Mouse (Mus musculus): ENCODE measurements at regions not wholly inside any gene's neighbourhood (a gene's known extent, or its start where the extent isn't known, plus 50 kb on each side); places are given as distances from the start of the nearest gene placed in this dataset.

DNA sequence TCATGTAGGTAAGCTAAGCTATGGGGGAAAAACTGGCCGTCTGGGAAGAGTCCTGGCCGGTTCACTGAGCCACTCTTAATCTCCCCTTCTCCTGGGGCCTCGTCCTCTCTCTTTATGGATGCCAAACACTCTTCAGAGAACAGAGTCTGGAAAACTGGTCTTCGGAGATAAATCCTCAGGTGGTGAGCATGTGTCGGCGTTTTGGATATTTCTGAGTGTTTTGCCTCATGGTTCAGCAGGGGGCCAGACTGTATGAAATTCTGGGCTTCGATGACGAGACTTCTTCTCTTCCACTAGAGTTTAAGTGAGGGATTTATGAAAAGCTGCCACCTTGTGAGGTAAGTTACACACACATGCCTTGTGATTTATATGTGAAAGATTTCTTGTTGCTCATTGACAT is 51.8 kb upstream of the Tenm3 start:
- no peaks in the 10 kb centered on the region for H3K36me3 ChIP-seq
- H3K4me1 ChIP-seq = peaks cover 7% of the 10 kb centered on the region; the same call in 1 of the 2 replicates
- no peak overlapping the region for H3K9ac ChIP-seq (replicated peaks)
- no peak overlapping the region for H3K4me3 ChIP-seq
- H3K27ac ChIP-seq (replicated peaks) = peak overlapping the region; percentile 43
- WGBS = 24% methylated on average over 8 of the region's 8 CpGs
- H3K27me3 ChIP-seq = no peaks in the 10 kb centered on the region
- no peaks in the 10 kb centered on the region for H3K9me3 ChIP-seq
- ATAC-seq (ENCODE audit: low FRiP score, low read depth) = 0 out of 2 replicates have a peak, but pooled peaks have one; percentile 31
- peak overlapping the region; percentile 11; the same call in 1 of the 2 replicates for H3K4me2 ChIP-seq (replicated peaks)
